Mouse (Mus musculus) splenic B cell, adult 2 months (primary cell): ENCODE results near the gene Kirrel3.

Source experiments
- DNase-seq: peaks from one replicate; pipeline ENCODE4 v3.0.0-alpha.2; 2011; ENCODE audit warnings: low read depth, low spot score
- H3K27me3 ChIP-seq: 2 replicates; pipeline ENCODE4 v1.6.1; 2012; ENCODE audit warnings: mild to moderate bottlenecking, low read length, moderate library complexity, mixed read lengths; ENCODE audit not compliant: control insufficient read depth, poor library complexity, insufficient read depth, severe bottlenecking
- H3K36me3 ChIP-seq: 2 replicates; pipeline ENCODE4 v1.6.1; 2012; ENCODE audit warnings: mild to moderate bottlenecking, low read length, moderate library complexity, mixed read lengths; ENCODE audit not compliant: control insufficient read depth, poor library complexity, insufficient read depth, severe bottlenecking

Kirrel3 gene

DNA sequence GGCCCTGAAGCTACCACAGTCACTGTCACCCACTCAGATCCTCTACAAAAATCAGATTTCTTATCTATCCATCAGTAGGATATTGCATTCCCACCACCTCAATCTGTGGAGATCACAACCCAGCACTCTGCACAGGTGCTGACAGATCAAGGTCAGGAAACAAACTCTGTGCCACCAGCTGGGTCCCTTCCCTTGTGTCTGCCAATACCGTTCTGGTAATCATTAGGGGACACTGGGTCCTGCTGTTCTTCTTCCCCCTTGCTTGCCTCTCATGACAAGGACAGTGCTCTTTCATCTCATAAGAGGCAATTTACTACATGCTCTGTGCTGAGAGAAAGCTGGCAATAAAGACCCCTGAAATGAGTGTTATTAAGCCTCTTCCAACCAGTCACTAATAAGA is 444.7 kb downstream of the Kirrel3 start:
- DNase-seq: no peak
- no peaks in the 10 kb centered on the region for H3K36me3 ChIP-seq

GRCm38 (mm10) chr9:34938140-34938539 is 452.4 kb downstream of the Kirrel3 start:
- H3K36me3 ChIP-seq: no peaks in the 10 kb centered on the region
- no peak for DNase-seq
- no peaks in the 10 kb centered on the region for H3K27me3 ChIP-seq

More for the DNA sequence above, 444.7 kb downstream of the Kirrel3 start:
- H3K27me3 ChIP-seq: no peaks in the 10 kb centered on the region

- no peak for DNase-seq
- Histone ChIP-seq H3K36me3 (no peaks in the 10 kb centered on the region), H3K27me3 (no peaks in the 10 kb centered on the region)
These were observed 453.9 kb downstream of the Kirrel3 start for GRCm38 (mm10) chr9:34939621-34940020.

- Histone ChIP-seq H3K36me3 (no peaks in the 10 kb centered on the region), H3K27me3 (no peaks in the 10 kb centered on the region)
- DNase-seq: no peak
These were observed 456.6 kb downstream of the Kirrel3 start for GRCm38 (mm10) chr9:34942122-34942831.

- no peaks in the 10 kb centered on the region for H3K27me3 ChIP-seq
- DNase-seq: no peak
- no peaks in the 10 kb centered on the region for H3K36me3 ChIP-seq
These were observed 457.3 kb downstream of the Kirrel3 start for GRCm38 (mm10) chr9:34942996-34943395.

DNA sequence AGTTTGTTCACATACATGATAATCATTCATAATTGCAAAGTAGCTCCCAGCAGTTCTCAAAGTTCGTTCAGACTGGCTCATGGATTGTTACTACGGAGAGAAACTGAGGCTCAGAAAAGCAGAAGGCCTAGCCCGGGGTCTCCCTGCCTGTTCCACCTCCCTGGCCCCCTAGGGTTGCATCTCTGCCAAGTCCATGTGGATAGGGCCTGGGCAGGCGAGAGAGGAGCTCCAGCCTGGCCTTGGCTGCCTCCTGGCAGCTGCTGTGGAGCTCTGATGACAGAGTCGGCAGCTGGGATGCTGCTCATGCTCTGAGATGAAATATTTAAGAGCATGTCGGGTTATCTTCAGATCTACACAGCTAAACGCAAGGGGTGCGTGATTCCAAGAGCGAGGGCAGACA is 459.6 kb downstream of the Kirrel3 start:
- no peaks in the 10 kb centered on the region for H3K36me3 ChIP-seq
- H3K27me3 ChIP-seq: no peaks in the 10 kb centered on the region
- no peak for DNase-seq

GRCm38 (mm10) chr9:34947258-34947657 is 461.6 kb downstream of the Kirrel3 start:
- Histone ChIP-seq H3K27me3 (no peaks in the 10 kb centered on the region), H3K36me3 (no peaks in the 10 kb centered on the region)
- no peak for DNase-seq

DNA sequence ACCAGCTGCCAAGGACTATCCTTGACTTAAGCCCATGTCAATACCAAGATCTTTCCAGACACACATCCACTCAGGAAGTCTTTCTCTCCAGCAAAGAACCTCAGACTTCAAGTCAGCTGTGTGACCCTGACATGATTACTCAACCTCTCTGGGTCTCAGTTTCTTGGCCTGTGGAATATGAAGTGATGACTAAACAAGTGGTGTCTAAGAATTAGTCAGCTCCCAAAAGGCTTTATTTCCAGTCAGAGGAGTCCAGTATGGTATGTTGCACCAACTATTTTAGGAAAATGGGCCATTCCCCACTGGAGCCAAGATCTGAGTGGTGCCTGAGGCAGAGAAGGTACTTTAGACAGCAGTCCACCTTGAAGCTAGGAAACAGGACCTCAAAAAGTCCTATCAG is 462.0 kb downstream of the Kirrel3 start:
- no peak for DNase-seq

GRCm38 (mm10) chr9:34953420-34953819 is 467.7 kb downstream of the Kirrel3 start:
- Histone ChIP-seq H3K36me3 (no peaks in the 10 kb centered on the region), H3K27me3 (no peaks in the 10 kb centered on the region)
- DNase-seq: no peak

More for the DNA sequence above, 462.0 kb downstream of the Kirrel3 start:
- Histone ChIP-seq H3K36me3 (no peaks in the 10 kb centered on the region), H3K27me3 (no peaks in the 10 kb centered on the region)

DNA sequence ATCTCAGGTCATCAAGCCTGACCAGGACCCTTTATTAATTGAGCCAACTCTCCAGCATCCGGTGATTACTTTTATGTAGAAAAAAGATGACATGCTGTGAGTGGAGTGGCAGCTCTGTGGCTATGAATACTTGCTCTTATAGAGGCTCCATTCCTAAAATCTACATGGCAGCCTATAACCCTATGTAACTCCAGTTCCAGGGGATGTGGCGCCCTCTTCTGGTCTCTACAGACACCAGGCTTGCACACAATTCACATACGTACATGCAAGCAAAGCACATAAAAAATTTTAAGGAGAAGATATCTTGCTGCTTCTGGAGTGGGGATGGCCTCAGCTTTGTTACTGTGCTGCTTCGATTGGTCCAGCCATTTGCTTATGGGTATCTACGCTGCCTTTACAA is 468.5 kb downstream of the Kirrel3 start:
- Histone ChIP-seq H3K36me3 (no peaks in the 10 kb centered on the region), H3K27me3 (no peaks in the 10 kb centered on the region)
- peak; percentile 3 for DNase-seq

- DNase-seq: no peak
- Histone ChIP-seq H3K36me3 (no peaks in the 10 kb centered on the region), H3K27me3 (no peaks in the 10 kb centered on the region)
These were observed 470.8 kb downstream of the Kirrel3 start for GRCm38 (mm10) chr9:34956512-34956911.

GRCm38 (mm10) chr9:34957691-34958090 is 472.0 kb downstream of the Kirrel3 start:
- Histone ChIP-seq H3K36me3 (no peaks in the 10 kb centered on the region), H3K27me3 (no peaks in the 10 kb centered on the region)
- DNase-seq: no peak

DNA sequence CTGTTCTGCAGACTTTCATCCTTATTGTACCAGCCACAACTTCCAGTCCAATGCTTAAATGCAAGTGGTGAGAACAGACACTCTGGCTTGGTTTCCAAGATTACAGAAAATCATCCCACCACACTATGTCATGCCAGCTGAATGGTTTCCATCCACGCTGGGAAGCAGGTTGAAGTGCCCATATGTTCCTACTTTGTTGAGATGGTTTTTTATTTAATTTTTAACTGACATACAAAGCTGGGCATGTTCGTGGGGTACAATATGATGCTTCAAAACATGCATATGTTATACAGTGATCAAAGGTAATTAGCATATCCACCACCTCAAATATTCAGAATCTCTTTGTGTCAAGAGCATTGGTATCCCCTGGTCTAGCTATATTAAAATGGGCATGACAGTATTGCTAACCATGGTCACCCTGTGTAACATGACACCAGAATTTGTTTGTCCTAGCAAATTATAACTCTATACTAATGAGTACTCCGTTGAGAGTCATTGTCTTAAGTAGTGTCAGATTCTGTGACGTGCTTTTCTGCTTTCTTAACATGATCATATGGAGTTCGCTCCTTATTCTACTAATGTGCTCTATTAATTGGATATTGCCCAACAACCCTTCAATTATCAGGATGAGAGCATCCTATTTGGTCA is 472.6 kb downstream of the Kirrel3 start:
- Histone ChIP-seq H3K27me3 (no peaks in the 10 kb centered on the region), H3K36me3 (no peaks in the 10 kb centered on the region)
- DNase-seq: no peak

DNA sequence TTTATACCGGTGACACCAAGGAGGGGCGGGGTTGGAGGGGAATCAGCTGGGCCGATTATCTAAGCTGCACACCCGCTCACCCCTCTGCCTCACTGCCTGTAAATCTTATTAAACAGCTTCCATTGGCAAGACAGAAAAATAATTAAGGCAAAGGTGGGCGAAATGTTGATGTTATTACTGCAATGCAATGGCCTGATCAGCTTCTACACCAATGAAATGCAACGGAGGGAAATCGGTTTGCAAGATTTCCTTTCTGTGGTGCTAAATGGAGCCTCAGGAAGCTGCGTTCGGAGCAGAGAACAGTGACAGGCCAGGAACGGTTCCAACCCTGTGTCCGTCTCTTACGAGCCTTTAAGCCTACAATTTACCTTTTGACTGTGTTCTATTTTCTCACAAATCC is 475.0 kb downstream of the Kirrel3 start:
- Histone ChIP-seq H3K36me3 (no peaks in the 10 kb centered on the region), H3K27me3 (no peaks in the 10 kb centered on the region)
- no peak for DNase-seq

GRCm38 (mm10) chr9:34961171-34961570 is 475.5 kb downstream of the Kirrel3 start:
- Histone ChIP-seq H3K27me3 (no peaks in the 10 kb centered on the region), H3K36me3 (no peaks in the 10 kb centered on the region)
- no peak for DNase-seq
